Mouse (Mus musculus) brain, embryonic 14.5 days (tissue): ENCODE measurements around the gene Gale.

ENCODE experiments used
- CTCF ChIP-seq: fragments of 200-500 bp; IDR thresholded peaks from 2 replicates; pipeline ENCODE4 v1.5.1; 2012; ENCODE audit warnings: inconsistent platforms, mild to moderate bottlenecking, moderate library complexity, borderline replicate concordance; ENCODE audit not compliant: insufficient read depth, insufficient read length; ENCODE audit errors: extremely low read depth
- POLR2A ChIP-seq: fragments of 200-500 bp; IDR thresholded peaks from 2 replicates; pipeline ENCODE4 v1.6.1; 2012; ENCODE audit warnings: mild to moderate bottlenecking, inconsistent platforms, borderline replicate concordance; ENCODE audit not compliant: poor library complexity, insufficient read depth, insufficient read length, severe bottlenecking; ENCODE audit errors: extremely low read depth

GRCm38 (mm10) chr4:135966283-135966682, 2.8 kb downstream of the Gale start:
- TF ChIP-seq CTCF: no peak
- no peak for TF ChIP-seq POLR2A
